Mouse (Mus musculus): ENCODE data around the gene Ccdc14. TPM values are rescaled to one million over a fixed set of nuclear protein-coding genes. Genes with fewer than 3 reads are reported as not detected.

The Ccdc14 gene
- polyA plus RNA-seq, 1 experiment from 2014 or later, result 6.5 TPM

GRCm38 (mm10) chr16:34748081-34748720 lies 57.8 kb downstream of the Ccdc14 start:
- H3K4me2 ChIP-seq (replicated peaks; ENCODE audit: low read depth, low read length), result 0 out of 2 replicates have a peak overlapping the region, but pooled peaks have one; percentile 4
- H3K4me1 ChIP-seq (ENCODE audit: insufficient read depth, low read length), result peaks cover 40% of the 10 kb centered on the region
- H3K4me3 ChIP-seq (ENCODE audit: low read length), result no peak overlapping the region
- H3K9ac ChIP-seq (replicated peaks; ENCODE audit: low read length), result no peak overlapping the region; the same call in 1 of the 2 replicates
- ATAC-seq (ENCODE audit: low FRiP score, low TSS enrichment), result no peak; the same call in 1 of the 2 replicates
- H3K27me3 ChIP-seq (ENCODE audit: insufficient read depth, low read length), result peaks cover 4% of the 10 kb centered on the region; the same call in 1 of the 2 replicates
- WGBS, result 30% methylated on average over 11 of the region's 11 CpGs
- no peaks in the 10 kb centered on the region for H3K9me3 ChIP-seq (ENCODE audit: low read length)
- H3K36me3 ChIP-seq (ENCODE audit: insufficient read depth, low read length), result no peaks in the 10 kb centered on the region
- H3K27ac ChIP-seq (ENCODE audit: low read length), result no peak overlapping the region

GRCm38 (mm10) chr16:34749536-34749935 lies 59.1 kb downstream of the Ccdc14 start:
- H3K4me2 ChIP-seq (replicated peaks; ENCODE audit: low read depth, low read length), result no peak overlapping the region
- ATAC-seq (ENCODE audit: low FRiP score, low TSS enrichment), result no peak
- no peaks in the 10 kb centered on the region for H3K36me3 ChIP-seq (ENCODE audit: insufficient read depth, low read length)
- H3K9ac ChIP-seq (replicated peaks; ENCODE audit: low read length), result no peak overlapping the region
- no peaks in the 10 kb centered on the region for H3K27me3 ChIP-seq (ENCODE audit: insufficient read depth, low read length)
- H3K9me3 ChIP-seq (ENCODE audit: low read length), result no peaks in the 10 kb centered on the region
- peaks cover 40% of the 10 kb centered on the region for H3K4me1 ChIP-seq (ENCODE audit: insufficient read depth, low read length)
- no peak overlapping the region for H3K4me3 ChIP-seq (ENCODE audit: low read length)
- 52% methylated on average over 4 of the region's 4 CpGs for WGBS
- no peak overlapping the region for H3K27ac ChIP-seq (ENCODE audit: low read length)

- no peak overlapping the region for H3K4me2 ChIP-seq (replicated peaks; ENCODE audit: low read depth, low read length)
- H3K9ac ChIP-seq (replicated peaks; ENCODE audit: low read length), result no peak overlapping the region
- H3K36me3 ChIP-seq (ENCODE audit: insufficient read depth, low read length), result no peaks in the 10 kb centered on the region
- 19% methylated on average over 3 of the region's 3 CpGs for WGBS
- H3K4me3 ChIP-seq (ENCODE audit: low read length), result no peak overlapping the region
- no peaks in the 10 kb centered on the region for H3K27me3 ChIP-seq (ENCODE audit: insufficient read depth, low read length)
- no peak for ATAC-seq (ENCODE audit: low FRiP score, low TSS enrichment)
- no peaks in the 10 kb centered on the region for H3K9me3 ChIP-seq (ENCODE audit: low read length)
- peaks cover 42% of the 10 kb centered on the region for H3K4me1 ChIP-seq (ENCODE audit: insufficient read depth, low read length)
- H3K27ac ChIP-seq (ENCODE audit: low read length), result peak overlapping the region; percentile 59
These were observed 61.6 kb downstream of the Ccdc14 start for GRCm38 (mm10) chr16:34752026-34752425.

GRCm38 (mm10) chr16:34752977-34753376 lies 62.6 kb downstream of the Ccdc14 start:
- Histone ChIP-seq H3K4me2 (replicated peaks; ENCODE audit: low read depth, low read length) (no peak overlapping the region), H3K36me3 (ENCODE audit: insufficient read depth, low read length) (no peaks in the 10 kb centered on the region), H3K4me3 (ENCODE audit: low read length) (no peak overlapping the region), H3K9me3 (ENCODE audit: low read length) (no peaks in the 10 kb centered on the region), H3K27me3 (ENCODE audit: insufficient read depth, low read length) (no peaks in the 10 kb centered on the region), H3K9ac (replicated peaks; ENCODE audit: low read length) (no peak overlapping the region), H3K27ac (ENCODE audit: low read length) (no peak overlapping the region), H3K4me1 (ENCODE audit: insufficient read depth, low read length) (peaks cover 45% of the 10 kb centered on the region)
- no peak for ATAC-seq (ENCODE audit: low FRiP score, low TSS enrichment)
- WGBS, result 84% methylated on average over 3 of the region's 3 CpGs

GRCm38 (mm10) chr16:34756991-34757390 lies 66.6 kb downstream of the Ccdc14 start:
- H3K27me3 ChIP-seq (ENCODE audit: insufficient read depth, low read length), result no peaks in the 10 kb centered on the region
- no peak overlapping the region for H3K27ac ChIP-seq (ENCODE audit: low read length)
- no peak overlapping the region for H3K9ac ChIP-seq (replicated peaks; ENCODE audit: low read length)
- H3K9me3 ChIP-seq (ENCODE audit: low read length), result no peaks in the 10 kb centered on the region
- peaks cover 23% of the 10 kb centered on the region for H3K4me1 ChIP-seq (ENCODE audit: insufficient read depth, low read length)
- no peaks in the 10 kb centered on the region for H3K36me3 ChIP-seq (ENCODE audit: insufficient read depth, low read length)
- 68% methylated on average over 7 of the region's 7 CpGs for WGBS
- no peak overlapping the region for H3K4me2 ChIP-seq (replicated peaks; ENCODE audit: low read depth, low read length)
- H3K4me3 ChIP-seq (ENCODE audit: low read length), result no peak overlapping the region
- ATAC-seq (ENCODE audit: low FRiP score, low TSS enrichment), result no peak

GRCm38 (mm10) chr16:34758205-34758604 lies 67.8 kb downstream of the Ccdc14 start:
- peaks cover 17% of the 10 kb centered on the region for H3K4me1 ChIP-seq (ENCODE audit: insufficient read depth, low read length)
- no peaks in the 10 kb centered on the region for H3K36me3 ChIP-seq (ENCODE audit: insufficient read depth, low read length)
- ATAC-seq (ENCODE audit: low FRiP score, low TSS enrichment), result peak; percentile 78; the same call in 1 of the 2 replicates
- 46% methylated on average over 5 of the region's 5 CpGs for WGBS
- no peak overlapping the region for H3K27ac ChIP-seq (ENCODE audit: low read length)
- H3K9me3 ChIP-seq (ENCODE audit: low read length), result no peaks in the 10 kb centered on the region
- H3K4me3 ChIP-seq (ENCODE audit: low read length), result no peak overlapping the region
- no peak overlapping the region for H3K9ac ChIP-seq (replicated peaks; ENCODE audit: low read length)
- H3K27me3 ChIP-seq (ENCODE audit: insufficient read depth, low read length), result no peaks in the 10 kb centered on the region
- no peak overlapping the region for H3K4me2 ChIP-seq (replicated peaks; ENCODE audit: low read depth, low read length)

- Histone ChIP-seq H3K9ac (replicated peaks; ENCODE audit: low read length) (no peak overlapping the region), H3K36me3 (ENCODE audit: insufficient read depth, low read length) (no peaks in the 10 kb centered on the region), H3K4me2 (replicated peaks; ENCODE audit: low read depth, low read length) (no peak overlapping the region), H3K4me3 (ENCODE audit: low read length) (no peak overlapping the region), H3K9me3 (ENCODE audit: low read length) (0 out of 2 replicates have a peak, but pooled peaks cover 2% of the 10 kb centered on the region), H3K27ac (ENCODE audit: low read length) (no peak overlapping the region), H3K27me3 (ENCODE audit: insufficient read depth, low read length) (no peaks in the 10 kb centered on the region), H3K4me1 (ENCODE audit: insufficient read depth, low read length) (peaks cover 3% of the 10 kb centered on the region; the same call in 1 of the 2 replicates)
- no peak for ATAC-seq (ENCODE audit: low FRiP score, low TSS enrichment)
- 82% methylated on average over 9 of the region's 9 CpGs for WGBS
These were observed 73.7 kb downstream of the Ccdc14 start for GRCm38 (mm10) chr16:34763959-34764591.

GRCm38 (mm10) chr16:34765666-34766065 lies 75.2 kb downstream of the Ccdc14 start:
- ATAC-seq (ENCODE audit: low FRiP score, low TSS enrichment), result no peak
- Histone ChIP-seq H3K9ac (replicated peaks; ENCODE audit: low read length) (no peak overlapping the region), H3K27ac (ENCODE audit: low read length) (no peak overlapping the region), H3K9me3 (ENCODE audit: low read length) (0 out of 2 replicates have a peak, but pooled peaks cover 2% of the 10 kb centered on the region), H3K4me3 (ENCODE audit: low read length) (no peak overlapping the region), H3K4me2 (replicated peaks; ENCODE audit: low read depth, low read length) (no peak overlapping the region), H3K27me3 (ENCODE audit: insufficient read depth, low read length) (no peaks in the 10 kb centered on the region), H3K36me3 (ENCODE audit: insufficient read depth, low read length) (no peaks in the 10 kb centered on the region), H3K4me1 (ENCODE audit: insufficient read depth, low read length) (peaks cover 3% of the 10 kb centered on the region; the same call in 1 of the 2 replicates)
- WGBS, result 76% methylated on average over 1 of the region's 1 CpGs

GRCm38 (mm10) chr16:34766193-34766592 lies 75.8 kb downstream of the Ccdc14 start:
- Histone ChIP-seq H3K27me3 (ENCODE audit: insufficient read depth, low read length) (no peaks in the 10 kb centered on the region), H3K4me1 (ENCODE audit: insufficient read depth, low read length) (peaks cover 3% of the 10 kb centered on the region; the same call in 1 of the 2 replicates), H3K9me3 (ENCODE audit: low read length) (0 out of 2 replicates have a peak, but pooled peaks cover 2% of the 10 kb centered on the region), H3K27ac (ENCODE audit: low read length) (no peak overlapping the region), H3K36me3 (ENCODE audit: insufficient read depth, low read length) (no peaks in the 10 kb centered on the region), H3K9ac (replicated peaks; ENCODE audit: low read length) (no peak overlapping the region), H3K4me2 (replicated peaks; ENCODE audit: low read depth, low read length) (no peak overlapping the region), H3K4me3 (ENCODE audit: low read length) (no peak overlapping the region)
- WGBS, result 90% methylated on average over 1 of the region's 1 CpGs
- no peak for ATAC-seq (ENCODE audit: low FRiP score, low TSS enrichment)

- Histone ChIP-seq H3K4me1 (ENCODE audit: insufficient read depth, low read length) (peaks cover 3% of the 10 kb centered on the region; the same call in 1 of the 2 replicates), H3K36me3 (ENCODE audit: insufficient read depth, low read length) (no peaks in the 10 kb centered on the region), H3K4me2 (replicated peaks; ENCODE audit: low read depth, low read length) (no peak overlapping the region), H3K9ac (replicated peaks; ENCODE audit: low read length) (no peak overlapping the region), H3K27me3 (ENCODE audit: insufficient read depth, low read length) (no peaks in the 10 kb centered on the region), H3K9me3 (ENCODE audit: low read length) (peaks cover 2% of the 10 kb centered on the region; the same call in 1 of the 2 replicates), H3K27ac (ENCODE audit: low read length) (no peak overlapping the region), H3K4me3 (ENCODE audit: low read length) (no peak overlapping the region)
- 90% methylated on average over 2 of the region's 2 CpGs for WGBS
- ATAC-seq (ENCODE audit: low FRiP score, low TSS enrichment), result no peak
These were observed 77.0 kb downstream of the Ccdc14 start for GRCm38 (mm10) chr16:34767443-34767842.

Data from kidney, embryonic 16.5 days (tissue).